Mouse (Mus musculus) embryonic facial prominence, embryonic 10.5 days (tissue): Measurements from ENCODE around the gene Gm20908. TPM values are rescaled to one million over a fixed set of nuclear protein-coding genes. Genes with fewer than 3 reads are reported as not detected.
"Not testable (repeated sequence)": the region's sequence is repeated elsewhere in the genome, so short reads cannot be mapped to it uniquely, and the experiment has no call there.

Experiments
- DNase-seq: peaks from one replicate; pipeline ENCODE4 v3.0.0-alpha.2; 2017; ENCODE audit warnings: low spot score
- H3K27ac ChIP-seq: fragments of 300-500 bp; sonication (generic); replicated peaks from 2 replicates; pipeline ENCODE4 v1.5.1; 2016; ENCODE audit warnings: mild to moderate bottlenecking
- H3K27me3 ChIP-seq: fragments of 300-500 bp; sonication (generic); replicated peaks from 2 replicates; pipeline ENCODE4 v1.6.1; 2016; ENCODE audit warnings: low read depth, mild to moderate bottlenecking; ENCODE audit not compliant: poor library complexity, severe bottlenecking
- H3K36me3 ChIP-seq: fragments of 300-500 bp; sonication (generic); replicated peaks from 2 replicates; pipeline ENCODE4 v1.6.1; 2016; ENCODE audit warnings: mild to moderate bottlenecking, moderate library complexity
- H3K4me1 ChIP-seq: fragments of 300-500 bp; sonication (generic); 2 replicates; pipeline ENCODE4 v1.6.1; 2016
- H3K4me3 ChIP-seq: fragments of 300-500 bp; sonication (generic); 2 replicates; pipeline ENCODE4 v1.5.1; 2016; ENCODE audit warnings: mild to moderate bottlenecking, moderate library complexity
- H3K9me3 ChIP-seq: fragments of 300-500 bp; sonication (generic); 2 replicates; pipeline ENCODE4 v1.6.1; 2016; ENCODE audit warnings: mild to moderate bottlenecking
- WGBS: fragments of 180-500 bp; shearing (Covaris S2); methylation state at CpG from one replicate; pipeline ENCODE4 v1.1.7; 2016; 5-methylcytosine and 5-hydroxymethylcytosine counted together
- polyA plus RNA-seq: library from polyadenylated mRNA; unstranded; fragments of >200 nt; fragmentation: Nextera tagmentation; extraction: Ambion mirVana; gene quantifications from 2 replicates; pipeline ENCODE4 v1.2.1, GENCODE M21; 2016

The Gm20908 gene
- polyA plus RNA-seq, result not detected in 2 replicates

GRCm38 (mm10) chrY:64472966-64473365, at the start of gene Gm20908:
Gm20908 (plus strand) TSS chrY:64473266.
- not testable (repeated sequence) for H3K27me3 ChIP-seq, H3K4me1 ChIP-seq, DNase-seq, H3K27ac ChIP-seq, H3K36me3 ChIP-seq, H3K9me3 ChIP-seq, H3K4me3 ChIP-seq
- WGBS, result no CpG with 5 or more reads among the region's 6 CpGs
